Mouse (Mus musculus) erythroblast, embryonic 14.5 days (primary cell): ENCODE measurements around the gene Cep57.

Source experiments
- GATA1 ChIP-seq: IDR thresholded peaks from 2 replicates; pipeline ENCODE4 v1.6.1; 2012; ENCODE audit warnings: low read length, inconsistent platforms, mixed read lengths
- TAL1 ChIP-seq: IDR thresholded peaks from 3 replicates; pipeline ENCODE4 v1.6.1; 2012; ENCODE audit warnings: low read length, inconsistent platforms, mixed read lengths

DNA sequence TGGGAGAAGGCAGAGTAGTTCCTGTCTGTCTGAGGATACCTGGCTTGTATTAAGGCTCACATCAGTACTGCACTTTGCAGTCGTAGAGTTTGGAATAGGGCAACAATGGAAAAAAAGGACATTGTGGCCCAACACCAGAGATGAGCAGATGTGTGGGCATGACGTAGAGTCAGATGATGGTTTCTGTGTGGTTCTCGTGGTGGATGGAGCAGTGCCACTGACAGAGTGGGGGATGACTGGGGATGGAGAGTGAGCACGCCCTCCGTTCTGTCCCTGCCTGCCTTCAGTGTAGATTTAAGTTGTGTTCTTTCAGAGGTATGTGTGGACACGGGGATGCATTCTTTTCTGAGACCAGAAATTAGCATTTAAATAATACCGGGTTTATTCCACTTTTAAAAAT lies 60.3 kb downstream of the Cep57 start:
- no peak for TF ChIP-seq GATA1
- no peak for TF ChIP-seq TAL1
